Mouse (Mus musculus): ENCODE measurements around the gene Wbp1l.

DNA sequence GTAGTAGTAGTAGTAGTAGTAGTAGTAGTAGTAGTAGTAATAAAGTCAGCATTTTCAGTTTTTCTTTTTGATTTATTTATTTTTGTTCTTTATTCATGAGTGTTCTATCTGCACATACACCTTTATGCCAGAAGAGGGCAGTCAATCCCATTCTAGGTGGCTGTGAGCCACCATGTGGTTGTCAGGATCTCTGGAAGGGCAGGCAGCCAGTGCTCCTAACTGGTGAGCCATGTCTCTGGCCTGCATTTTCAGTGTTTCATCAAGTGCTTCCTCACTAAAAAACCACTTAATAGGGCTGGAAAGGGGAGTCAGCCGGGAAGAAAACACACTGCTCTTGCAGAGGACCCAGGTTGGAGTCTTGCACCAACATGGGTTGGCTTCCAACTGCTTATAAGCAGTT lies 36.8 kb upstream of the Wbp1l start:
- peak; percentile 37; the same call in 1 of the 2 replicates for TF ChIP-seq CTCF (IDR thresholded peaks at IDR 0.05; ENCODE audit: insufficient read depth, low read depth, low read length)
- TF ChIP-seq POLR2A (IDR thresholded peaks at IDR 0.05; ENCODE audit: insufficient read depth, low read depth, low read length): no peak
